Mouse (Mus musculus) erythroblast, adult 5-6 weeks (primary cell): ENCODE data around the gene Dus3l. TPM values are rescaled to one million over a fixed set of nuclear protein-coding genes. Genes with fewer than 3 reads are reported as not detected.

Experiments
- ATAC-seq: replicated peaks from 2 replicates; pipeline ENCODE4 v1.8.0; 2016; ENCODE audit warnings: moderate number of reproducible peaks, mild to moderate bottlenecking, moderate TSS enrichment, inconsistent platforms; ENCODE audit not compliant: poor library complexity, low FRiP score, severe bottlenecking
- total RNA-seq, 2 experiments: library from RNA; stranded (forward) in 1 of 2; stranded (reverse) in 1 of 2; fragments of 150-400 nt in 1 of 2; fragments of 200-764, 138-1000 nt in 1 of 2; gene quantifications; 2 replicates each; pipeline versions ENCODE4 v1.2.3 to v1.2.4; 2015 to 2017; ENCODE audit warnings: low replicate concordance in 2 of 2

Gene Dus3l
- total RNA-seq, 2 experiments from 2014 or later = 5.6 to 5.9 TPM

GRCm38 (mm10) chr17:56780291-56780978 lies 15.9 kb downstream of the Dus3l start:
- no peak for ATAC-seq

GRCm38 (mm10) chr17:56788886-56789285 lies 24.3 kb downstream of the Dus3l start:
- peak; percentile 55 for ATAC-seq

GRCm38 (mm10) chr17:56789286-56789685 lies 24.7 kb downstream of the Dus3l start:
- ATAC-seq = no peak

DNA sequence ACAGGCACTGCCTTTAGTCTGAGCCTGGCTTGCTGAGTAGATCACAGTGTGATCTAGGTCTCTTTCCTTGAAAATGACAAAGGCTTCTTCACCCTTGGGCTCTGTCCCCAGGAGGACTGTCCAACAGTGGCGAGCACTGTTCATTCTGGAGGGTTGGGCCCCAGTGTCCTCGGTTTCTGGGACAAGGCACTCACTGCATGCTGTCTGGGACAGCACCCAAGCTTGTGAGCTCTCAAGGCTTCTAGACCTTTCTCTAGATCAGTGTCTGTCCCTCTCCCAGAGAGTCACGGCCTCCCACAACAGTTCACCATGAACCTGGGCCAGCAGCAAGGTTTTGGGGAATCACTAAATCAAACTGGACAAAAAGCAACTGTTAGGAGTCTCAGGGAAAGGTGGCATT lies 28.0 kb downstream of the Dus3l start:
- ATAC-seq = no peak

DNA sequence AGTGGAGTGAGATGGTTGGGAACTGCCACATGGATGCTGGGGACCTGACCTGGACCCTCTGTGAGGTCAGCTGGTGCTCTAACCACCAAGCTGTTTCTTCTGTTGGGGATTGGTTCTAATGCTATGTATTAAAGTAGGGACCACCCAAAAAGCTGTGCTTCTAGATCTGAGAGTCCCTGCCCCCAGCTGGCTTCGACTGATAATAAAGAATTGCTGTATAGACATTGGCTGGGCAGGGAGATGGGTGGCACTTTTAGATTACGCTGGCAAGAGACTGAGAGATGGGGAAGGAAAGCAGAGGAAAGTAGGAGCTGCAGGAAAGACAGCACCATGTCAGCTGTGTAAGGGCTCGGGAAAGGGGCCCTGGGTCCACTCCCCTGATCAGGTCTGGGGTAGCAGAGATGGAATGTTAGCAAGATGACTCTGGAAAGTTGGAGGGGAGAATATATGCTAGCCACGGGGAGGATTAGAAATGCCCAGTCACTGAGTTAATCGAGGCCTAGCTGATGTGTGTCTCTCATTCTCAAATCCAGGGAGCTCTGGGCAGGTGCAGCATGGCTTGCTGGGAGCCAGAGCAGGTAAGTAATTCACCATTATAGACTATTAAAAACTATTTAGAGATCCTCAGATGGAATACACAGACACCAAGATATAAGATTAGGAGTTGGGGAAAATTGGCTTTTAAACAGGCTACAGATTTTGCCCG lies 29.2 kb downstream of the Dus3l start:
- ATAC-seq = peak; percentile 89

GRCm38 (mm10) chr17:56799276-56799675 lies 34.7 kb downstream of the Dus3l start:
- no peak for ATAC-seq

- ATAC-seq = no peak
These were observed 37.5 kb downstream of the Dus3l start for GRCm38 (mm10) chr17:56802065-56802464.

DNA sequence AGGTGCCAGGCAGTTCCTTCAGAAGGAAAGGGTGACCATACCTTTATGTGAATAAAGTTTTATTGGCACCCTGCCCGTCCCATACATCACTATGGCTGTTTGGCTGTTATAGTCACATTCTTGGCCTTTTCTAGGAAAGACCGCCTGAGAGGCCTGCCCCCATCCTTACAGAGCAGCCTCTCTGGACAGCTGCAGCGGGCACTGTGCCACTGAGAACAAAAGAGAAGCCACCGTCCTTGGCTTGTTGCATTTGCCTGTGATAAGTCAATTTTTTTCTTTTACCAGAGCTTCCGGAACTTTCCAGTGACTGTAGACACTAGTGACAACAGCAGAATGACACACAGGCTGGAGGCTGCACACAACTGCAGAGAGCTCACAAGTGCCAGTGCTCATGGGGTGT lies 40.4 kb downstream of the Dus3l start:
- no peak for ATAC-seq

DNA sequence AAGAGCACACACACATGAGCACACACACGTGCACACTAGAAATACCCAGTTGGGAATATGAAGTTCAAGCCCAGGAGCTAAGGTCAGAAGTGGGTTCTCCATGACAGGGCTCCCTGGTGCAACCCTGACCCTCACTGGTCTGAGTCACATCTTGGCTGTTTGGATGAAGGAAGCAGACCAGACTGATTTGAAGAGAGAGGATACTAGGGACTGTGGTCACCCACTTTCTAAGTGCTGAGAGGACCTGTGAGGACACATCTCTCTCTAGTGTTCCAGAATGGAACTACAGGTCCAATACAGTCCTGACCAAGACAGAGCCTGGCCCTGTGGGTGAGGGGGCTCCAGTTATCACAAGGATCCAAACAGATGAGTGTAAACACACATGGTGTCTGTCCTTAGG lies 41.2 kb downstream of the Dus3l start:
- ATAC-seq = no peak

- ATAC-seq = peak; percentile 66
These were observed 44.0 kb downstream of the Dus3l start for GRCm38 (mm10) chr17:56808518-56808917.

DNA sequence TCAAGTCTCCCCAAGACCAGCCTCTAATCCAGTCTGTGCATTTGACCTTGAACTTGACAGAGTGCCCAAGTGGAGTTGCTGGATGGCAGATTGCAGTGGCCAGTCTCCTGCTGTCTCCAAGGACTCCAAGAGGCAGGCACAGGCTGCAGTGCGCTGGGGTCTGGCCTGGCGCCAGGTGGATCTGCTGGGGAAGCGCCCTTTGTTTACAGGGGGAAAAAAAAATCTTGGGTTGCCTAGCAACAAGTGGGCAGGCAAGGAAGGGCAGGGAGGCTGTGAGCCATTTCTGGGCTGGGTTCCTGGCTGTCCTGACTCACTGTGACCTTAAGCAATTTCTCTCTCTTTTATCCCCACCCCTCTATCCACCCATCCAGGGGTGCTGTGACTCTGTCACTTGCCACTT lies 45.7 kb downstream of the Dus3l start:
- ATAC-seq = 0 out of 2 replicates have a peak, but pooled peaks have one; percentile 12

DNA sequence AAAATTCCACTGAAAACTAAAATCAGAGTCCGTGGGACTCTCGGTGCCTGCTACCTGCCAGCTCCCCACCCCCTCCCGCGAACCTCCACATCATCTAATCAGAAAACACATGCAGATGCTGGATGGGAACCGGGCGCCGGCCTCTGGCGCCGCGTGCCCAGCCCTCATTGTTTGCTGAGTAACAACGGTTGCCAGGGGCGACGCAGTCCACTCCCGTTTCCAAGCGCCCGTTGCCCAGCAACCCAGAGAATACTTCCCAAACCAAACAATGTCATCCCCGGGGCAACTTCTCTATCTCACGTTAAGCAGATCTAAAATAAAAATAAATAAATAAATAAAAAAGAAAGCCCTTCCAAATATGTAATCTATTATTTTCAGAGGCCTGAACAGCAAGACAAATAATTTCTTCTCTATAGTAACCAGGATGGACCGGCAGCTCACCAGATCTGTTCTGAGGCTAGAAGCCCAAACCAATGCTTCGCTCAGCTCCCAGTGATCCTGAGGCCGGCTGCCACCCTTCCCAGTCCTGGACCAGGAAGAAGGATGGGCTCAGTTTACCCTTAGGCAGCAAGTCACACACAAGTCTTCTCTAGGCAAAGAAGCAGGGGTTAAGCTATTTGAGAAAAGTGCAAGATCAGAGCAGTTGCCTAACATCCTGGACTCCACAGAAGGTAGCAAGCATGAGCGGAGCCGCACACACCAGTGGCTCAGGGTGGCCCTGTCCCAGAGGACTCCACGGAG lies 49.9 kb downstream of the Dus3l start:
- ATAC-seq = no peak

DNA sequence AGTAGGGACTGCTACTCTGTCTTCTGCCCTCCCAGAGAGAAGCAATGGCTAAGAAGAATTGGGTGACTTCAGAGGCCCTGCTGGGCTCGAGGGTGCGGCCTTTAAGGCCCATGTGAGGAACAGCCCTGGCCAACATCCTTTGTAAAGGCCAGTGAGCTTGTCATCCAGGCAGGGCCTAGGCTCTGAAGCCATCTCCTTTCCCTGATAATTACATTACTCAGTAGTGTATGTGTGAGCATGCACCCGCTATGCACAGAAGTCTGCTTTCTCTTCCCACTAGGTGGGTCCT lies 50.4 kb downstream of the Dus3l start:
- no peak for ATAC-seq

DNA sequence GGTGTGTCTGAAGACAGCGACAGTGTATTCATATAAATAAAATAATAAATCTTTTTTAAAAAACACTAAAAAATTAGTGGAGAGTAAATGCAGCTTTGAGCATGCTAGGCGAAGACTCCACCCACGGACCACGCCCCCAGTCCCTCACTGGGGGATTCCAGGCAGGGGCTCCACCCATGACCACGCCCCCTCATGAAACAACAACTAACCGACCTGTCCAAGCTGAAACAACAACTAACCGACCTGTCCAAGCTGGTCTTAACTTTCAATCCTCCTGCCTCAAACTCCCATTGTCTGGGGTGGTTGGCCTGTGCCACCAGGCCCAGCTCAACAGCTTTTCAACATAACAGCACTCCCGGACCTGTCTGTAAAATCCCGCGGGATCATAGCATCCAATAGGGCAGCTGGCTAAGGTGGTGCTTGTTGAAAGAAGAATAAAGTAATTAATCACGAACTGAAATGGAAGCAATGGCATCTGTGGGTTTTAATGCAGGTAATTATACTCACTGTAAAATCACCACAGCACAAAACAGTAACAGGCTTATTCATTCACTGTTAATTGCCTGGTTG lies 53.6 kb downstream of the Dus3l start:
- ATAC-seq = peak; percentile 77

DNA sequence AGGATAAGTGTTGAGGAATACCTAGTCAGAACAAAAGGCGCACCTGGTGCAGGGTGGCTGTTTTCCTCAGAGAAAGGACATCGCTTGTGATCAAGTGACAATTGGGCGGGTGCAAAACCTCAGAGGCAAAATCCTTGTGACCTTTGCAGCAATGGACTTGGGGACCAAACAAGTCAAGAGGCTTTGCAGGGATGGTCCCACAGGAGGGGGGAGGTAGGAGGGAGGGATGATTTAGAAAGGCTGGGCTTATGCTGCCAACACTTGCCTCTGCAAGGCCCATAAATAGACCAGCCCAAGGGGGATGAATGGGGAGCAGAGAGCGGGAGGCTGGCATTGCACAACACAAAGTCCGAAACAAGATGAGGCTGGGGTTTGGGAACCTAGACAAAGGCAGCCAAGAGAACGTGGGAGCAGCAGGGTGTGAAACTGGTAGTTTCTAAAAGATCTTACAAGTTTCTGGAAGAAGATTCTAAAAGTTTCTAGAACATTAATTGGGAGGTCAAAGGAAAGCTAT lies 54.5 kb downstream of the Dus3l start:
- ATAC-seq = no peak

Other genes starting within 250 kb of the Dus3l start
- gene Gm20219, start 210.4 kb upstream of the Dus3l start, total RNA-seq (2015; ENCODE audit: low replicate concordance) = 1.5 and 2.5 TPM in 2 replicates
- 0.84 and 1.5 TPM in 2 replicates for gene Gm20219, start 210.4 kb upstream of the Dus3l start, total RNA-seq (2017; ENCODE audit: low replicate concordance)
- gene Safb2, start 180.2 kb upstream of the Dus3l start, total RNA-seq (2015; ENCODE audit: low replicate concordance) = 71.9 and 87.0 TPM in 2 replicates
- 316 and 354 TPM in 2 replicates for gene Safb2, start 180.2 kb upstream of the Dus3l start, total RNA-seq (2017; ENCODE audit: low replicate concordance)
- 36.9 and 61.2 TPM in 2 replicates for gene Safb, start 179.9 kb upstream of the Dus3l start, total RNA-seq (2015; ENCODE audit: low replicate concordance)
- gene Safb, start 179.9 kb upstream of the Dus3l start, total RNA-seq (2017; ENCODE audit: low replicate concordance) = 116 and 186 TPM in 2 replicates
- 16.3 and 18.6 TPM in 2 replicates for gene 2410015M20Rik, start 155.0 kb upstream of the Dus3l start, total RNA-seq (2015; ENCODE audit: low replicate concordance)
- gene 2410015M20Rik, start 155.0 kb upstream of the Dus3l start, total RNA-seq (2017; ENCODE audit: low replicate concordance) = 16.2 and 50.3 TPM in 2 replicates
- 298 and 319 TPM in 2 replicates for gene Rpl36, start 151.3 kb upstream of the Dus3l start, total RNA-seq (2015; ENCODE audit: low replicate concordance)
- 323 TPM in 2 replicates for gene Rpl36, start 151.3 kb upstream of the Dus3l start, total RNA-seq (2017; ENCODE audit: low replicate concordance)
- gene Lonp1, start 137.9 kb upstream of the Dus3l start, total RNA-seq (2015; ENCODE audit: low replicate concordance) = 4.2 and 5.0 TPM in 2 replicates
- 13.0 and 13.5 TPM in 2 replicates for gene Lonp1, start 137.9 kb upstream of the Dus3l start, total RNA-seq (2017; ENCODE audit: low replicate concordance)
- not detected in 2 replicates for gene Catsperd, start 136.6 kb upstream of the Dus3l start, total RNA-seq (2015; ENCODE audit: low replicate concordance)
- gene Catsperd, start 136.6 kb upstream of the Dus3l start, total RNA-seq (2017; ENCODE audit: low replicate concordance) = not detected in 2 replicates
- gene Ranbp3, start 91.5 kb upstream of the Dus3l start, total RNA-seq (2015; ENCODE audit: low replicate concordance) = 6.1 and 11.7 TPM in 2 replicates
- 18.0 and 25.0 TPM in 2 replicates for gene Ranbp3, start 91.5 kb upstream of the Dus3l start, total RNA-seq (2017; ENCODE audit: low replicate concordance)
- 17.7 and 29.7 TPM in 2 replicates for gene Ndufa11, start 47.0 kb upstream of the Dus3l start, total RNA-seq (2015; ENCODE audit: low replicate concordance)
- 21.3 and 29.1 TPM in 2 replicates for gene Ndufa11, start 47.0 kb upstream of the Dus3l start, total RNA-seq (2017; ENCODE audit: low replicate concordance)
- 0.38 and 1.0 TPM in 2 replicates for gene Vmac, start 46.7 kb upstream of the Dus3l start, total RNA-seq (2015; ENCODE audit: low replicate concordance)
- gene Vmac, start 46.7 kb upstream of the Dus3l start, total RNA-seq (2017; ENCODE audit: low replicate concordance) = 1.4 and 8.3 TPM in 2 replicates
- gene Nrtn, start 7.2 kb upstream of the Dus3l start, total RNA-seq (2015; ENCODE audit: low replicate concordance) = not detected in 2 replicates
- gene Nrtn, start 7.2 kb upstream of the Dus3l start, total RNA-seq (2017; ENCODE audit: low replicate concordance) = 0.51 TPM in 1 of 2 replicates, not detected in the other
- not detected in 2 replicates for gene Prr22, start 5.5 kb downstream of the Dus3l start, total RNA-seq (2015; ENCODE audit: low replicate concordance)
- not detected in 2 replicates for gene Prr22, start 5.5 kb downstream of the Dus3l start, total RNA-seq (2017; ENCODE audit: low replicate concordance)
- gene Rfx2, start 66.3 kb downstream of the Dus3l start, total RNA-seq (2015; ENCODE audit: low replicate concordance) = 21.5 and 25.7 TPM in 2 replicates
- 26.1 and 39.6 TPM in 2 replicates for gene Rfx2, start 66.3 kb downstream of the Dus3l start, total RNA-seq (2017; ENCODE audit: low replicate concordance)
- gene Acsbg2, start 109.7 kb downstream of the Dus3l start, total RNA-seq (2015; ENCODE audit: low replicate concordance) = not detected in 2 replicates
- not detected in 2 replicates for gene Acsbg2, start 109.7 kb downstream of the Dus3l start, total RNA-seq (2017; ENCODE audit: low replicate concordance)
- gene 1700061G19Rik, start 110.7 kb downstream of the Dus3l start, total RNA-seq (2015; ENCODE audit: low replicate concordance) = not detected in 2 replicates
- gene 1700061G19Rik, start 110.7 kb downstream of the Dus3l start, total RNA-seq (2017; ENCODE audit: low replicate concordance) = not detected in 2 replicates
- 2.1 and 4.4 TPM in 2 replicates for gene Mllt1, start 170.7 kb downstream of the Dus3l start, total RNA-seq (2015; ENCODE audit: low replicate concordance)
- 1.3 and 3.5 TPM in 2 replicates for gene Mllt1, start 170.7 kb downstream of the Dus3l start, total RNA-seq (2017; ENCODE audit: low replicate concordance)
- gene Acer1, start 217.4 kb downstream of the Dus3l start, total RNA-seq (2015; ENCODE audit: low replicate concordance) = not detected in 2 replicates
- not detected in 2 replicates for gene Acer1, start 217.4 kb downstream of the Dus3l start, total RNA-seq (2017; ENCODE audit: low replicate concordance)
- 4.6 and 13.8 TPM in 2 replicates for gene Clpp, start 225.5 kb downstream of the Dus3l start, total RNA-seq (2015; ENCODE audit: low replicate concordance)
- 6.6 and 9.6 TPM in 2 replicates for gene Clpp, start 225.5 kb downstream of the Dus3l start, total RNA-seq (2017; ENCODE audit: low replicate concordance)
- not detected in 2 replicates for gene Alkbh7, start 232.6 kb downstream of the Dus3l start, total RNA-seq (2015; ENCODE audit: low replicate concordance)
- 2.5 and 8.9 TPM in 2 replicates for gene Alkbh7, start 232.6 kb downstream of the Dus3l start, total RNA-seq (2017; ENCODE audit: low replicate concordance)
- gene Pspn, start 235.3 kb downstream of the Dus3l start, total RNA-seq (2015; ENCODE audit: low replicate concordance) = not detected in 2 replicates
- gene Pspn, start 235.3 kb downstream of the Dus3l start, total RNA-seq (2017; ENCODE audit: low replicate concordance) = 1.5 TPM in 1 of 2 replicates, not detected in the other
- 18.3 and 33.9 TPM in 2 replicates for gene Gtf2f1, start 246.5 kb downstream of the Dus3l start, total RNA-seq (2015; ENCODE audit: low replicate concordance)
- gene Gtf2f1, start 246.5 kb downstream of the Dus3l start, total RNA-seq (2017; ENCODE audit: low replicate concordance) = 34.3 and 59.5 TPM in 2 replicates
- not detected in 2 replicates for gene Gm17949, start 246.7 kb downstream of the Dus3l start, total RNA-seq (2015; ENCODE audit: low replicate concordance)
- gene Gm17949, start 246.7 kb downstream of the Dus3l start, total RNA-seq (2017; ENCODE audit: low replicate concordance) = not detected in 2 replicates